Mouse (Mus musculus) hindbrain, embryonic 16.5 days (tissue): ENCODE measurements around the gene Bicra. TPM values are rescaled to one million over a fixed set of nuclear protein-coding genes. Genes with fewer than 3 reads are reported as not detected.

Experiments used
- ATAC-seq: fragments of 200-750 bp; cut with Nextera tagmentation; 2 replicates; pipeline ENCODE4 v1.8.0; 2017; ENCODE audit warnings: moderate TSS enrichment, moderate library complexity
- H3K27ac ChIP-seq: fragments of 300-500 bp; sonication (generic); 2 replicates; pipeline ENCODE4 v1.5.1; 2014; ENCODE audit warnings: low read depth, mild to moderate bottlenecking, control low read depth, low read length, moderate library complexity
- H3K27me3 ChIP-seq: fragments of 300-500 bp; sonication (generic); replicated peaks from 2 replicates; pipeline ENCODE4 v1.6.1; 2014; ENCODE audit warnings: low read length; ENCODE audit not compliant: control insufficient read depth, insufficient read depth
- H3K36me3 ChIP-seq: fragments of 300-500 bp; sonication (generic); 2 replicates; pipeline ENCODE4 v1.6.1; 2014; ENCODE audit warnings: mild to moderate bottlenecking, low read length, moderate library complexity, mixed read lengths; ENCODE audit not compliant: control insufficient read depth, insufficient read depth
- H3K4me1 ChIP-seq: fragments of 300-500 bp; sonication (generic); 2 replicates; pipeline ENCODE4 v1.6.1; 2014; ENCODE audit warnings: low read depth, low read length; ENCODE audit not compliant: control insufficient read depth, insufficient read depth
- H3K4me2 ChIP-seq: fragments of 300-500 bp; sonication (generic); 2 replicates; pipeline ENCODE4 v1.6.1; 2014; ENCODE audit warnings: mild to moderate bottlenecking, low read length, control low read depth, moderate library complexity
- H3K4me3 ChIP-seq: fragments of 300-500 bp; sonication (generic); 2 replicates; pipeline ENCODE4 v1.5.1; 2014; ENCODE audit warnings: mild to moderate bottlenecking, low read length, control low read depth, moderate library complexity
- H3K9ac ChIP-seq: fragments of 300-500 bp; sonication (generic); 2 replicates; pipeline ENCODE4 v1.6.1; 2014; ENCODE audit warnings: low read depth, mild to moderate bottlenecking, control low read depth, low read length, moderate library complexity
- H3K9me3 ChIP-seq: fragments of 300-500 bp; sonication (generic); 2 replicates; pipeline ENCODE4 v1.6.1; 2014; ENCODE audit warnings: mild to moderate bottlenecking, low read length, moderate library complexity; ENCODE audit not compliant: control insufficient read depth
- WGBS: fragments of 180-500 bp; shearing (Covaris S2); extraction: QIAGEN DNeasy Blood & Tissue Kit; methylation state at CpG from one replicate; pipeline ENCODE4 v1.1.7; 2014; 5-methylcytosine and 5-hydroxymethylcytosine counted together
- polyA plus RNA-seq: library from polyadenylated mRNA; unstranded; fragments of >200 nt; fragmentation: Nextera tagmentation; extraction: Ambion mirVana; gene quantifications from 2 replicates; pipeline ENCODE4 v1.2.1, GENCODE M21; 2015

Gene Bicra
- polyA plus RNA-seq, 1 experiment from 2014 or later, result 5.0 TPM

DNA sequence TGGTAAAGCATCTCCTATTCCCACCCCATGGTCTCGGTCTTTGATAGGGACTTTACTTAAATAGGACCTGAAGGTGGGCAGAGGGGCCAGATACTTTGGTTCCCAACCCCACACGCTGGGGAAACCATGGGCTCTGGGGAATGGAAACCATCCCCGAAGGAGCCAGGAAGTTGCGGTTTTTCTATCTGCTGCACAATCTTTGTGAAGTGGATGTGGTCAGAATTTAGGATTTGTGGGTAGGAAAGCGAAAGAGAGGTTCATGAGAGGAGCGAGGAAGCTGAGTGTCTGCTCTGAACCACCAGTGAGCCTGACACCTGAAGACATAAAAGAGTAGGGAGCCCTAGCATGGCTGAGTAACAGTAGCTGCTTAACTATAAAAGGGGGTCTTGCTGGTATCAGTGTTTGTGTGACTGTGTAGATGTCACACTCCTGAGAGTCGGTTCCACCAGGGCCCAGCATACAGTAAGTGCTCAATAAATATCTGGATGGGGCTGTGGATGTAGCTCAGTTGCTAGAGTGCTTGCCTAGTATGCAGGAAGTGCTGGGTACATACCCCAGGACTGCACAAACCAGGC, 98.4 kb downstream of the Bicra start:
- no peak overlapping the region for H3K9ac ChIP-seq

DNA sequence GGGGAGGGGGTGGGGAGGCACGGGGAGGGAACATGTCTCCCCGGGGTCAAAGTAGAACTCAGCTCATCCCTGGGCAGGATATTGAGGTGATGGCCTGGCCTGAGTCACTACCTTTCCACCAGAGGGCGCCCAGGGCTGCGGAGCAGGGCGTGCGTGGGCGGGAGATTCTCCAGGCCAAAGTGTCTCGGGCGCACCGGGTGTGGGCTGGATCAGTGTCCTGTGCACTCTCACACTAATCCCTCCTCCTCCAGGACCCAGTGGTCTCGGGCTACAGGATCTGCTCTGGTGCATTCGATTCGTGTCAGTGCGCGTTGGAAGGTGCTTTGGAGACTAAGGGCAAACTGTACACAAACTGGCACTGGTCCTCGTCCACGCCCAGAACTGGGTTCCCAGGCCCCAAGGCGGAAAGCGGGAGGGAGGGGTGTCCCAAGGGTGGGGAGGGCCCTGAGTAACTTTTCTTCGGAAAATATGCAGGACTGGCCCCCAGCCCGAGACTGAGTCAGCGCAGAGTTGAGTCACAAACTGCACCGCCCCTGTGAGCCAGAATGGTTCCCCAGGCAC, 99.3 kb downstream of the Bicra start:
- H3K9me3 ChIP-seq, result no peaks in the 10 kb centered on the region; the same call in 1 of the 2 replicates
- 4% methylated on average over 23 of the region's 23 CpGs for WGBS
- H3K4me2 ChIP-seq, result peak overlapping the region; percentile 53
- H3K9ac ChIP-seq, result peak overlapping the region; percentile 57
- H3K4me3 ChIP-seq, result peak overlapping the region; percentile 9; the same call in 1 of the 2 replicates
- H3K4me1 ChIP-seq, result peaks cover 17% of the 10 kb centered on the region
- 0 out of 2 replicates have a peak, but pooled peaks cover 2% of the 10 kb centered on the region for H3K36me3 ChIP-seq
- no peak overlapping the region for H3K27ac ChIP-seq
- no peaks in the 10 kb centered on the region for H3K27me3 ChIP-seq
- ATAC-seq, result no peak

More for the DNA sequence above, 98.4 kb downstream of the Bicra start:
- no peak for ATAC-seq
- WGBS, result 90% methylated on average over 7 of the region's 7 CpGs
- H3K36me3 ChIP-seq, result 0 out of 2 replicates have a peak, but pooled peaks cover under 1% of the 10 kb centered on the region
- H3K4me1 ChIP-seq, result peaks cover 14% of the 10 kb centered on the region
- no peak overlapping the region for H3K4me2 ChIP-seq
- H3K4me3 ChIP-seq, result no peak overlapping the region
- H3K9me3 ChIP-seq, result no peaks in the 10 kb centered on the region; the same call in 1 of the 2 replicates
- no peak overlapping the region for H3K27ac ChIP-seq
- no peaks in the 10 kb centered on the region for H3K27me3 ChIP-seq

DNA sequence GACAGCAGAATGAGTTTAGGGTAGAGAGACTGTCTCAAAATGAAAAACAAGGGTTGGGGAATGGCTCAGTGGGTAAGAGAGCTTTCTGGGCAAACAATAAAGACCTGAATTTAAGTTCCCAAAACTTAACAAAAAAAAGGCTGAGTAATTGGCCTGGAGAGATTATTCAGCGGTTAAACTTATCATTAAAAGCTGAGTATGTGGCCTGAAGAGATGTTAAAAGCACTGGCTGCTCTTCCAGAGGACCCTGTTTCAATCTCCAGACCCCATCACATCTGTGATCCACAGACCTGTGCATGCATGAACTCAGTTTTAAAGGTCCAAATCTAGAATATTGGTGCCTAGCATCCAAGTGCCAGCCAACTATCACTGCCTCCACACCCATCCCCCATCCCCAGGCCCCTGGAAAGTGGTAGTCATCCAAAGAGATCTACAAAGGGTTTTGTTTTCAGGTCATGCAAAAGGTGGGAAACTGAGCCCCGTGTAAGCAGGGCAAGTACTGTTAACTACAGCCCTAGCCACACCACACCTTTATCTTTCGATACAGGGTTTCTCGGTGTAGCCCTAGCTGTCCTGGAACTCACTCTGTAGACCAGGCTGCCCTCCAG, 100.0 kb downstream of the Bicra start:
- H3K4me3 ChIP-seq, result no peak overlapping the region
- no peak overlapping the region for H3K27ac ChIP-seq
- WGBS, result 51% methylated on average over 4 of the region's 4 CpGs
- no peak overlapping the region; the same call in 1 of the 2 replicates for H3K9ac ChIP-seq
- H3K9me3 ChIP-seq, result no peaks in the 10 kb centered on the region
- H3K36me3 ChIP-seq, result peaks cover 3% of the 10 kb centered on the region
- peaks cover 17% of the 10 kb centered on the region for H3K4me1 ChIP-seq
- peak overlapping the region; percentile 53; the same call in 1 of the 2 replicates for H3K4me2 ChIP-seq
- no peak for ATAC-seq
- H3K27me3 ChIP-seq, result no peaks in the 10 kb centered on the region

DNA sequence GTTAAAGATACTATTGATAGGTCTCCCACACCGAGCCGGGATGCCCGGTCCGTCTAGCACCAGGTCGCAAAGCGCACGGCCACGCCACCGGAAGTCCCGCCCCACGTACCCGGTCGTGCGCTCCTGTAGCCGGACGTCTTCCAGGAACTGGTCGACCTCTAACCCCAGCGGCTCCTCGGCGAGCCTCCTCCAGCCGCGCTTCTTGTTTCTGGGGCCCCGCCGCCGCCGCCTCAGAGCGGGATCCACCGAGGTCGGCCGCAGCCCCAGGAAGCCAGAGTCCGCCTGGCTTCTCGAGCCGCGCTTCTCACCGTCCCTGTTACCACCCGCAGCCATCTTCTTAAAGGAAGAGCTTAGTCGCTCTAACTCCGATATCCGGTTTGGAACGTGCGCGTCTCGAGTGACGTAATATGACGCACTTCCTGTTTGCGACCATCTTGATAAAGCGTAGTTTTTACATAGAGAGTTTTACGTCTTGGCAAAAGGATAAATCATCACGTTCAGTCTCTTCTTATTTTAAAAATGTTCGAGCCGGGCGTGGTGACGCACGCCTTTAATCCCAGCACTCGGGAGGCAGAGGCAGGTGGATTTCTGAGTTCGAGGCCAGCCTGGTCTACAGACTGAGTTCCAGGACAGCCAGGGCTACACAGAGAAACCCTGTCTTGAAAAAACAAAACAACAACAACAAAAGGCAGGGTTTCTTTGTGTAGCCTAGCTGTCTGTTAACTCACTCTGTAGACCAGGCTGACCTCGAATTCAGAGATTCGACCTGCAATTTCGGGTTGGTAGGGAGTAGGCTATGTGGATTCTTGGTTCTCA, 101.8 kb downstream of the Bicra start, which contains the start of gene Nop53:
Gene Nop53 (minus strand): TSS at position 354 of the 816 bp plus-strand sequence.
- peaks cover 20% of the 10 kb centered on the region for H3K36me3 ChIP-seq
- H3K27ac ChIP-seq, result peak within 1 kb of the TSS; percentile 97
- WGBS, result 2% methylated on average over 59 of the region's 59 CpGs
- ATAC-seq, result peak; percentile 95
- H3K9me3 ChIP-seq, result no peaks in the 10 kb centered on the region
- peak within 1 kb of the TSS; percentile 95 for H3K4me2 ChIP-seq
- no peaks in the 10 kb centered on the region for H3K27me3 ChIP-seq
- peaks cover 17% of the 10 kb centered on the region for H3K4me1 ChIP-seq
- H3K4me3 ChIP-seq, result peak within 1 kb of the TSS; percentile 75
- peak within 1 kb of the TSS; percentile 82 for H3K9ac ChIP-seq

DNA sequence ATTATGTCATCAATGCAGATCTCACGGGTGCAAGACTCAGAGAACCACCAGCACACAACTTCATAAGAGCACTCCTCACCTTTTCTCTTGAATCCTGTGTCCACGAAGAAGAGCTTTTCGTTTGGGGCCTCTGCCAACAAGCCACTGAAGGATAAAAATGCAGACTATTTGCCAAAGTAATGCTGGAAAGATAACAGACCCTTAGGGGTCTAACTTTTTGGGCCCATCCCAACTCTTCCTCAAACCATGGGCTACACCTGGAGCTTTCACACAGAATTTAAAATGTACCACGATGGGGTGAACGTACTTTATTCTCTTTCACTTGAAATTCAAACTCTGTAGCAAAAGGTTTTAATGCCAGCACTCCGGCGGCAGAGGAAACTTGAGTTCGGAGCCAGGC, 102.5 kb downstream of the Bicra start:
- 8% methylated on average over 8 of the region's 8 CpGs for WGBS
- H3K27ac ChIP-seq, result peak overlapping the region; percentile 97; the same call in 1 of the 2 replicates
- ATAC-seq, result no peak

DNA sequence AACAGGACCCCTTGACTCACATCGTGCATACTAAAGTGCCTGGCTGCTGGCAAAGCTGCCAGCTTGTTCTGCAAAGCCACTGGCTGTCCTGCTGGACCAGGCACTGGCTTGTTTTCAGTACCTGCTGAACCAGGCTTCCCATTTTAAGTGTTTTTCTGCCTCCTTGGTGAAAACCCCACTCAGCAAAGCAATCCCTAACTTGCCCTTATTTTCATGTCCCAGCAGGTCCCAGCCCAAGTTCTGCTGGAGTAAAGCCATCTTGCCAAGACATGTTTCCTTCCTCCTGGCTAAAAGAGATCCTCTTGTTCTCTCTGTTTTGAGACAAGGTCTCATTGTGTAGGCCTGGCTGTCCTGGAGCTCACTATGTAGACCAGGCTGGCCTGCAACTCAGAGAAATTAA, 103.4 kb downstream of the Bicra start:
- Histone ChIP-seq H3K4me2 (peak overlapping the region; percentile 95), H3K9me3 (no peaks in the 10 kb centered on the region), H3K27ac (no peak overlapping the region), H3K9ac (no peak overlapping the region), H3K36me3 (peaks cover 35% of the 10 kb centered on the region), H3K27me3 (no peaks in the 10 kb centered on the region), H3K4me3 (no peak overlapping the region), H3K4me1 (peaks cover 17% of the 10 kb centered on the region)
- ATAC-seq, result no peak
- 93% methylated on average over 1 of the region's 1 CpGs for WGBS

More for the DNA sequence above, 102.5 kb downstream of the Bicra start:
- Histone ChIP-seq H3K4me3 (peak overlapping the region; percentile 75), H3K36me3 (peaks cover 26% of the 10 kb centered on the region), H3K4me1 (peaks cover 17% of the 10 kb centered on the region), H3K9me3 (no peaks in the 10 kb centered on the region), H3K9ac (peak overlapping the region; percentile 82), H3K4me2 (peak overlapping the region; percentile 95), H3K27me3 (no peaks in the 10 kb centered on the region)

DNA sequence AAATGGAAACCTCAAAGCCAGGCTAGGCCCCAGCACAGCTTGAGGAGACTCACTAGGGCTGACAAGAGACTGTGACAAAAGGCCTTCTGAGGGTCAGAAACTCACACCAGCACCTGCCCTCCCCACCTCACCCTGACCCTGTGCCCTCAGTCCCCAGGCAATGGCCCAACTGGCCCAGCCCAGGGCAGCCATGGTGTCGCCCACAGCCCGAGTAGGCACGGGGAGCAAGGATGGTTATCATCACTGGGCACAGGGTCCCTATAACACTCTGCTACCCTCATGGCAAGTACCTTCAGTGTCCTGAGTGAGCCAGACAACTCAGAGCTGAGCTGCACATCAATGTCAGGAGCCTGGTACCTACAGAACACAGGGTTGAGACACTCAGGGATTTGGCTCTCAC, 109.1 kb downstream of the Bicra start:
- Histone ChIP-seq H3K4me3 (no peak overlapping the region), H3K27me3 (no peaks in the 10 kb centered on the region), H3K4me1 (no peaks in the 10 kb centered on the region), H3K9ac (no peak overlapping the region), H3K27ac (no peak overlapping the region), H3K4me2 (no peak overlapping the region), H3K9me3 (no peaks in the 10 kb centered on the region; the same call in 1 of the 2 replicates), H3K36me3 (peaks cover 62% of the 10 kb centered on the region)
- WGBS, result 95% methylated on average over 3 of the region's 3 CpGs
- ATAC-seq, result no peak

DNA sequence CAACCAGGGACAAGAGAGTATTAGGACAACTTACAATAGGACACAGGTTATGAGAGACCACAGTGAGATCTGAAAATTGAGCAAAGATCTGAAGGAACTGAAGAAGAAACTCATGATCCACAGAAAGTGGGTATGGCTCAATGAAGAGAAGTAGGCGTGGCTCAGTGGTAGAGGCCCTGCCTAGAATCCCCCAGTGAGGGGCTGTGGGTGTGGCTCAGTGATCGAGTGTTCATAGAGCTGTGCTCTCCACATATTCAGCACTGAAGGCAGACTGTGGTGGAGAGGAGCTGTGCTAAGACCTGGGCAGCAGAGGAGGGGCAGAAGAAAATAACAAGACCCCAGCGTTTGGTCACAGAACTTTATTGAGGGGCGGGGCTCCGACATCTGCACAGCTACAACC, 110.2 kb downstream of the Bicra start:
- peaks cover 58% of the 10 kb centered on the region for H3K36me3 ChIP-seq
- H3K9me3 ChIP-seq, result no peaks in the 10 kb centered on the region; the same call in 1 of the 2 replicates
- ATAC-seq, result no peak
- H3K4me3 ChIP-seq, result no peak overlapping the region
- H3K9ac ChIP-seq, result no peak overlapping the region
- no peak overlapping the region for H3K27ac ChIP-seq
- 88% methylated on average over 5 of the region's 5 CpGs for WGBS
- H3K27me3 ChIP-seq, result no peaks in the 10 kb centered on the region
- no peak overlapping the region for H3K4me2 ChIP-seq
- H3K4me1 ChIP-seq, result no peaks in the 10 kb centered on the region
